Mouse (Mus musculus): Measurements from ENCODE around the gene Gm9944.

DNA sequence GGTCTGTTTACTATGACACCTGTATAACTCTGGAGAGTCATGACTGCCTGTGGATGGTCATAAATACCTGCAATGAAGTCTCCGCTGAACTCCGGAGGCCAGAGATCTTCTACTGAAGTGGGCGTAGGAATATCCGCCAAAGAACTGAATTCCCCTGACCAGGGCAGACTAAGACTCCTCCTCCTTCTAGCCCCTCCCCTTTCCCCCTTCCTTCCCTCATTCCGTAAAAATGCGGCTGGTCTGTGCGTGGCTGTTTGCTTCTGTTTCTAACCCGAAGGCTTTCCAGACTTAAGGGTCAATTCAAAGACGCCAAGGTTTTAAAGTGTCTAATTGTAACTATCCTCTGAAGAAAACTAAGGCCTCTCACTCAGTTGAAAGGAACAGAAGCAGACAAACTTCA, 44.8 kb downstream of the Gm9944 start, which contains the start of gene Pramef12:
- TF ChIP-seq POLR2A (IDR thresholded peaks at IDR 0.05; ENCODE audit: low read depth, low read length), result no peak
- TF ChIP-seq CTCF (IDR thresholded peaks at IDR 0.05; ENCODE audit: extremely low read depth, insufficient read length, insufficient replicate concordance, low read depth, low read length), result no peak
